Mouse (Mus musculus): ENCODE results near the gene Macf1.

- TF ChIP-seq POLR2A (IDR thresholded peaks at IDR 0.05; ENCODE audit: low read depth, low read length): no peak
- TF ChIP-seq CTCF (conservative IDR thresholded peaks at IDR 0.05; ENCODE audit: insufficient read depth, insufficient read length, low read depth, low read length): no peak
Observed at GRCm38 (mm10) chr4:123594381-123594806, 89.8 kb downstream of the Macf1 start.
